Mouse (Mus musculus): Measurements from ENCODE around the gene Hif3a.

DNA sequence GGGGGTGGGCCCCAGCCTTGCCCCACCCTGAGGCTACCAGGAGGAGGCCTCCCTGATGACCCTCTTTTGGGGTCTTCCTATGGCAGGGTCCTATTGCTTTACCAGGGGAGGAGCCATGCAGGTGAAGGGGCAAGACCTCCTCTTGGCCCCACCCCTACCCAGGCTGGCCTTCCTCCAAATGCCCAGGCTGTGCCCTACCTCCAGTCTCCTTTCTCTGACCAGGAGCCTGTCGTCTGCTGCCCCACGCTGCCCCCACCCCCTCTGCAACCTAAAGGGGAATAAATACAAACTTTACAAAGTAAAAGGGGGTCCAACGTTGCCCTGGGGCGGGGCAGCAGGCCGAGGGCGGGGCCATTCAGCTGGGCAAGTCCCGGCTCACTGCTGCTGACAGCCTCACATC, 57.5 kb downstream of the Hif3a start:
- TF ChIP-seq HCFC1 (IDR thresholded peaks at IDR 0.05; ENCODE audit: borderline replicate concordance, insufficient read depth, low read length), result no peak
- no peak for TF ChIP-seq CHD2 (IDR thresholded peaks at IDR 0.05; ENCODE audit: low read depth, low read length)

All from ES-E14 (cell line).